Mouse (Mus musculus) cerebellum, adult 2 months (tissue): ENCODE data around the gene Drap1.

Experiments
- CTCF ChIP-seq: fragments of 200-500 bp; IDR thresholded peaks from 2 replicates; pipeline ENCODE4 v1.5.1; 2011; ENCODE audit warnings: low read depth, mild to moderate bottlenecking, control low read depth, low read length, moderate library complexity, borderline replicate concordance; ENCODE audit not compliant: insufficient read depth
- POLR2A ChIP-seq: fragments of 200-500 bp; IDR thresholded peaks from 2 replicates; pipeline ENCODE4 v1.6.1; 2011; ENCODE audit warnings: low read length, control low read depth, borderline replicate concordance; ENCODE audit not compliant: insufficient read depth

- TF ChIP-seq CTCF (no peak), POLR2A (no peak)
These were observed 10.2 kb downstream of the Drap1 start for GRCm38 (mm10) chr19:5414534-5414957.
